Mouse (Mus musculus) MEL-GATA-1-ER (cell line): ENCODE measurements around the gene Cltc.

Experiments used
- DNase-seq: peaks from one replicate; pipeline ENCODE4 v3.0.0-alpha.2; 2012; ENCODE audit warnings: low read depth; ENCODE audit errors: extremely low read depth

Cltc gene

GRCm38 (mm10) chr11:86647706-86648447 lies 109.5 kb downstream of the Cltc start:
- no peak for DNase-seq

- DNase-seq: no peak
Observed at GRCm38 (mm10) chr11:86646885-86647459, 110.4 kb downstream of the Cltc start.

- no peak for DNase-seq
Observed at GRCm38 (mm10) chr11:86646136-86646834, 111.1 kb downstream of the Cltc start.

GRCm38 (mm10) chr11:86644553-86644952 lies 112.8 kb downstream of the Cltc start:
- no peak for DNase-seq
